Mouse (Mus musculus): ENCODE results near the gene Mill1. TPM values are rescaled to one million over a fixed set of nuclear protein-coding genes. Genes with fewer than 3 reads are reported as not detected.
"Not testable (repeated sequence)": the region's sequence is repeated elsewhere in the genome, so short reads cannot be mapped to it uniquely, and the experiment has no call there.

Mill1 gene
- polyA plus RNA-seq (2014; fragmentation: Nextera tagmentation; extraction: Ambion mirVana), result not detected in 2 replicates

GRCm38 (mm10) chr7:18245047-18245446, at the start of gene Mill1:
Gene Mill1, plus strand, starts transcription at chr7:18245347.
- H3K36me3 ChIP-seq (ENCODE audit: control insufficient read depth, insufficient read depth, low read length), result no peaks in the 10 kb centered on the region
- H3K27ac ChIP-seq (ENCODE audit: low read length), result no peak within 1 kb of the TSS
- ATAC-seq (ENCODE audit: insufficient number of reproducible peaks, insufficient read depth, low FRiP score, low read depth), result no peak
- H3K4me3 ChIP-seq (ENCODE audit: low read depth, low read length), result no peak within 1 kb of the TSS
- H3K4me2 ChIP-seq (replicated peaks; ENCODE audit: low read depth, low read length), result no peak within 1 kb of the TSS
- 40% methylated on average over 1 of the region's 1 CpGs for WGBS
- H3K9me3 ChIP-seq (ENCODE audit: control insufficient read depth, low read depth, low read length), result no peaks in the 10 kb centered on the region
- H3K9ac ChIP-seq (replicated peaks; ENCODE audit: low read depth, low read length), result no peak within 1 kb of the TSS
- H3K27me3 ChIP-seq (ENCODE audit: control insufficient read depth, insufficient read depth, low read length), result no peaks in the 10 kb centered on the region
- H3K4me1 ChIP-seq (ENCODE audit: control insufficient read depth, insufficient read depth, low read length), result no peaks in the 10 kb centered on the region

- WGBS, result 11% methylated on average over 9 of the region's 9 CpGs
- Histone ChIP-seq H3K4me2 (replicated peaks; ENCODE audit: low read depth, low read length) (no peak overlapping the region), H3K4me1 (ENCODE audit: control insufficient read depth, insufficient read depth, low read length) (no peaks in the 10 kb centered on the region), H3K9me3 (ENCODE audit: control insufficient read depth, low read depth, low read length) (no peaks in the 10 kb centered on the region), H3K4me3 (ENCODE audit: low read depth, low read length) (no peak overlapping the region), H3K27me3 (ENCODE audit: control insufficient read depth, insufficient read depth, low read length) (no peaks in the 10 kb centered on the region), H3K27ac (ENCODE audit: low read length) (no peak overlapping the region), H3K36me3 (ENCODE audit: control insufficient read depth, insufficient read depth, low read length) (no peaks in the 10 kb centered on the region), H3K9ac (replicated peaks; ENCODE audit: low read depth, low read length) (no peak overlapping the region)
- no peak for ATAC-seq (ENCODE audit: insufficient number of reproducible peaks, insufficient read depth, low FRiP score, low read depth)
Measured at GRCm38 (mm10) chr7:18210938-18211337, 34.2 kb upstream of the Mill1 start.

GRCm38 (mm10) chr7:18214699-18215098, 30.4 kb upstream of the Mill1 start:
- Histone ChIP-seq H3K4me3 (ENCODE audit: low read depth, low read length) (no peak overlapping the region), H3K27me3 (ENCODE audit: control insufficient read depth, insufficient read depth, low read length) (no peaks in the 10 kb centered on the region), H3K4me2 (replicated peaks; ENCODE audit: low read depth, low read length) (no peak overlapping the region), H3K9me3 (ENCODE audit: control insufficient read depth, low read depth, low read length) (no peaks in the 10 kb centered on the region), H3K4me1 (ENCODE audit: control insufficient read depth, insufficient read depth, low read length) (no peaks in the 10 kb centered on the region), H3K27ac (ENCODE audit: low read length) (no peak overlapping the region), H3K36me3 (ENCODE audit: control insufficient read depth, insufficient read depth, low read length) (no peaks in the 10 kb centered on the region), H3K9ac (replicated peaks; ENCODE audit: low read depth, low read length) (no peak overlapping the region)
- WGBS, result 67% methylated on average over 1 of the region's 1 CpGs
- no peak for ATAC-seq (ENCODE audit: insufficient number of reproducible peaks, insufficient read depth, low FRiP score, low read depth)

- Histone ChIP-seq H3K27ac (ENCODE audit: low read length) (no peak overlapping the region), H3K9ac (replicated peaks; ENCODE audit: low read depth, low read length) (no peak overlapping the region), H3K27me3 (ENCODE audit: control insufficient read depth, insufficient read depth, low read length) (no peaks in the 10 kb centered on the region), H3K4me2 (replicated peaks; ENCODE audit: low read depth, low read length) (no peak overlapping the region), H3K9me3 (ENCODE audit: control insufficient read depth, low read depth, low read length) (no peaks in the 10 kb centered on the region), H3K4me1 (ENCODE audit: control insufficient read depth, insufficient read depth, low read length) (no peaks in the 10 kb centered on the region), H3K4me3 (ENCODE audit: low read depth, low read length) (no peak overlapping the region), H3K36me3 (ENCODE audit: control insufficient read depth, insufficient read depth, low read length) (no peaks in the 10 kb centered on the region)
- 83% methylated on average over 2 of the region's 2 CpGs for WGBS
- ATAC-seq (ENCODE audit: insufficient number of reproducible peaks, insufficient read depth, low FRiP score, low read depth), result no peak
Measured at GRCm38 (mm10) chr7:18238561-18238960, 6.6 kb upstream of the Mill1 start.

GRCm38 (mm10) chr7:18241217-18241616, 3.9 kb upstream of the Mill1 start:
- H3K9ac ChIP-seq (replicated peaks; ENCODE audit: low read depth, low read length), result no peak overlapping the region
- WGBS, result 82% methylated on average over 5 of the region's 5 CpGs
- H3K9me3 ChIP-seq (ENCODE audit: control insufficient read depth, low read depth, low read length), result no peaks in the 10 kb centered on the region
- no peak for ATAC-seq (ENCODE audit: insufficient number of reproducible peaks, insufficient read depth, low FRiP score, low read depth)
- H3K4me2 ChIP-seq (replicated peaks; ENCODE audit: low read depth, low read length), result no peak overlapping the region
- H3K27ac ChIP-seq (ENCODE audit: low read length), result no peak overlapping the region
- no peaks in the 10 kb centered on the region for H3K4me1 ChIP-seq (ENCODE audit: control insufficient read depth, insufficient read depth, low read length)
- no peak overlapping the region for H3K4me3 ChIP-seq (ENCODE audit: low read depth, low read length)
- no peaks in the 10 kb centered on the region for H3K36me3 ChIP-seq (ENCODE audit: control insufficient read depth, insufficient read depth, low read length)
- no peaks in the 10 kb centered on the region for H3K27me3 ChIP-seq (ENCODE audit: control insufficient read depth, insufficient read depth, low read length)

GRCm38 (mm10) chr7:18243959-18244573, 1.1 kb upstream of the Mill1 start:
- H3K27ac ChIP-seq (ENCODE audit: low read length); H3K4me1 ChIP-seq (ENCODE audit: control insufficient read depth, insufficient read depth, low read length); H3K4me2 ChIP-seq (replicated peaks; ENCODE audit: low read depth, low read length); H3K9ac ChIP-seq (replicated peaks; ENCODE audit: low read depth, low read length); ATAC-seq (ENCODE audit: insufficient number of reproducible peaks, insufficient read depth, low FRiP score, low read depth); H3K9me3 ChIP-seq (ENCODE audit: control insufficient read depth, low read depth, low read length); H3K36me3 ChIP-seq (ENCODE audit: control insufficient read depth, insufficient read depth, low read length); H3K4me3 ChIP-seq (ENCODE audit: low read depth, low read length); H3K27me3 ChIP-seq (ENCODE audit: control insufficient read depth, insufficient read depth, low read length): not testable (repeated sequence)
- WGBS, result 46% methylated on average over 1 of the region's 1 CpGs

- WGBS, result 38% methylated on average over 1 of the region's 1 CpGs
Measured at GRCm38 (mm10) chr7:18260219-18260618, 15.1 kb downstream of the Mill1 start.

GRCm38 (mm10) chr7:18265089-18265488, 19.9 kb downstream of the Mill1 start:
- H3K27me3 ChIP-seq (ENCODE audit: control insufficient read depth, insufficient read depth, low read length), result no peaks in the 10 kb centered on the region
- H3K9me3 ChIP-seq (ENCODE audit: control insufficient read depth, low read depth, low read length), result no peaks in the 10 kb centered on the region
- no peaks in the 10 kb centered on the region for H3K4me1 ChIP-seq (ENCODE audit: control insufficient read depth, insufficient read depth, low read length)
- no peak overlapping the region for H3K4me3 ChIP-seq (ENCODE audit: low read depth, low read length)
- H3K9ac ChIP-seq (replicated peaks; ENCODE audit: low read depth, low read length), result no peak overlapping the region
- no peak for ATAC-seq (ENCODE audit: insufficient number of reproducible peaks, insufficient read depth, low FRiP score, low read depth)
- H3K27ac ChIP-seq (ENCODE audit: low read length), result no peak overlapping the region
- H3K4me2 ChIP-seq (replicated peaks; ENCODE audit: low read depth, low read length), result no peak overlapping the region
- WGBS, result 58% methylated on average over 5 of the region's 5 CpGs
- H3K36me3 ChIP-seq (ENCODE audit: control insufficient read depth, insufficient read depth, low read length), result no peaks in the 10 kb centered on the region

More at GRCm38 (mm10) chr7:18260219-18260618, 15.1 kb downstream of the Mill1 start:
- H3K4me1 ChIP-seq (ENCODE audit: control insufficient read depth, insufficient read depth, low read length), result no peaks in the 10 kb centered on the region
- H3K9me3 ChIP-seq (ENCODE audit: control insufficient read depth, low read depth, low read length), result no peaks in the 10 kb centered on the region
- H3K9ac ChIP-seq (replicated peaks; ENCODE audit: low read depth, low read length), result no peak overlapping the region
- ATAC-seq (ENCODE audit: insufficient number of reproducible peaks, insufficient read depth, low FRiP score, low read depth), result no peak
- no peak overlapping the region for H3K27ac ChIP-seq (ENCODE audit: low read length)
- H3K4me2 ChIP-seq (replicated peaks; ENCODE audit: low read depth, low read length), result no peak overlapping the region
- H3K4me3 ChIP-seq (ENCODE audit: low read depth, low read length), result no peak overlapping the region
- no peaks in the 10 kb centered on the region for H3K36me3 ChIP-seq (ENCODE audit: control insufficient read depth, insufficient read depth, low read length)
- H3K27me3 ChIP-seq (ENCODE audit: control insufficient read depth, insufficient read depth, low read length), result no peaks in the 10 kb centered on the region
